In genomic region chr4:140524927-140525326, GRCm38 (mm10) we compare ENCODE assay signal across 28 mouse cellular contexts.
DNase-seq lines count a peak whose midpoint lies in the region; ATAC-seq lines count a peak whose summit lies in the region.
"Had no signal": no experiment of that assay in that cellular context is flagged by ENCODE, and none has a peak within 500 bp of the region (broad histone marks: within the 10 kb centered on the region; RNA-seq: fewer than 3 reads in every experiment).

No protein-coding gene starts in this region.

- H3K4me2 ChIP-seq in kidney, embryonic 15.5 days = no peak overlapping the region
- H3K4me2 ChIP-seq: heart, embryonic 12.5 days; hindbrain, embryonic 13.5 days; limb, embryonic 15.5 days; liver, embryonic 13.5 days; midbrain, embryonic 13.5 days had no signal

- peaks cover 25% of the 10 kb centered on the region for H3K4me1 ChIP-seq in kidney, embryonic 15.5 days
- H3K4me1 ChIP-seq: heart, embryonic 12.5 days; limb, embryonic 15.5 days; liver, embryonic 13.5 days had no signal

- no peaks in the 10 kb centered on the region for H3K27me3 ChIP-seq in kidney, embryonic 15.5 days
- H3K27me3 ChIP-seq: heart, embryonic 12.5 days; hindbrain, embryonic 13.5 days; limb, embryonic 15.5 days; liver, embryonic 13.5 days; midbrain, embryonic 13.5 days had no signal

- no peak overlapping the region for H3K9ac ChIP-seq in kidney, embryonic 15.5 days
- H3K9ac ChIP-seq: heart, embryonic 12.5 days; hindbrain, embryonic 13.5 days; limb, embryonic 15.5 days; liver, embryonic 13.5 days; midbrain, embryonic 13.5 days had no signal

- H3K9me3 ChIP-seq in kidney, embryonic 15.5 days (replicated peaks) = no peaks in the 10 kb centered on the region
- H3K9me3 ChIP-seq: heart, embryonic 12.5 days; hindbrain, embryonic 13.5 days; limb, embryonic 15.5 days; liver, embryonic 13.5 days; midbrain, embryonic 13.5 days had no signal

- 31% methylated on average over 13 of the region's 13 CpGs for WGBS in kidney, embryonic 15.5 days

- H3K27ac ChIP-seq in kidney, embryonic 15.5 days = no peak overlapping the region
- H3K27ac ChIP-seq: gastrocnemius, adult 2 months; hindbrain, embryonic 13.5 days; layer of hippocampus, adult 2 months; limb, embryonic 15.5 days; liver, embryonic 13.5 days; macrophage; midbrain, embryonic 13.5 days had no signal

- no peak overlapping the region for H3K4me3 ChIP-seq in kidney, embryonic 15.5 days (replicated peaks)
- H3K4me3 ChIP-seq: erythroblast, embryonic 14.5 days; gastrocnemius, adult 2 months; heart, embryonic 12.5 days; hindbrain, embryonic 13.5 days; layer of hippocampus, adult 2 months; limb, embryonic 15.5 days; liver, embryonic 13.5 days; midbrain, embryonic 13.5 days had no signal

- DNase-seq in fat pad, adult 2 months (ENCODE audit: extremely low read depth, low read depth, low spot score) = peak; percentile 2
- peak; percentile 20 for DNase-seq in kidney, adult 18-20 months
- peak; percentile 41 to 80 for DNase-seq in kidney, postnatal 25 days
- no peak for DNase-seq in right cerebral cortex, postnatal 25 days
- no peak for DNase-seq in heart, adult 8-10 months (ENCODE audit: low spot score)
- DNase-seq in urinary bladder, adult 2 months (ENCODE audit: low spot score) = no peak
- DNase-seq: adrenal gland, postnatal 14 days; cerebellum, adult 18-20 months; cerebellum, postnatal 10 days; gastrocnemius, adult 2 months; gastrocnemius, postnatal 36 days; heart, adult 18-20 months; heart, postnatal 4 days; liver, embryonic 13.5 days; lung, adult 2 months; lung, postnatal 10 days; spleen, adult 18-20 months; thymus, postnatal 4 days had no signal

- peak; percentile 49 for ATAC-seq in kidney, embryonic 15.5 days (replicated peaks; ENCODE audit: low FRiP score)
- ATAC-seq: CD4-positive, CD25-positive, alpha-beta regulatory T cell, adult 4 months; forebrain, embryonic 14.5 days; midbrain, embryonic 13.5 days had no signal

- peaks cover 29% of the 10 kb centered on the region for H3K36me3 ChIP-seq in kidney, embryonic 15.5 days
- H3K36me3 ChIP-seq: liver, embryonic 13.5 days had no signal

Comparison
In these comparisons a context has a peak if more than half of its experiments do, and no peak if none do; other contexts are left out.
1. DNase-seq: peak in fat pad, adult 2 months (single experiment), kidney, adult 18-20 months (single experiment) and kidney, postnatal 25 days (2 of 2); none in right cerebral cortex, postnatal 25 days (single experiment), heart, adult 8-10 months (single experiment) and urinary bladder, adult 2 months (single experiment).